Mouse (Mus musculus) G1E (cell line): ENCODE measurements around the gene Alad. TPM values are rescaled to one million over a fixed set of nuclear protein-coding genes. Genes with fewer than 3 reads are reported as not detected.

Experiments
- ATAC-seq: 2 replicates; pipeline ENCODE4 v1.8.0; 2016; ENCODE audit warnings: mild to moderate bottlenecking; ENCODE audit not compliant: insufficient number of reproducible peaks, poor library complexity, low FRiP score, severe bottlenecking; ENCODE audit errors: extremely low read depth
- DNase-seq: peaks from one replicate; pipeline ENCODE4 v3.0.0; 2012; ENCODE audit warnings: low spot score
- H3K27me3 ChIP-seq: 2 replicates; pipeline ENCODE4 v1.6.1; 2012; ENCODE audit warnings: mild to moderate bottlenecking, low read length, inconsistent platforms; ENCODE audit not compliant: insufficient read depth
- H3K36me3 ChIP-seq: replicated peaks from 2 replicates; pipeline ENCODE3; 2012; ENCODE audit warnings: mild to moderate bottlenecking, inconsistent platforms
- H3K4me1 ChIP-seq: 2 replicates; pipeline ENCODE4 v1.6.1; 2012; ENCODE audit warnings: low read depth, low read length, inconsistent platforms, mixed read lengths; ENCODE audit not compliant: insufficient read depth
- H3K4me3 ChIP-seq: 2 replicates; pipeline ENCODE4 v1.5.1; 2012; ENCODE audit warnings: low read depth, mild to moderate bottlenecking, inconsistent platforms, low read length, moderate library complexity, mixed read lengths
- H3K9me3 ChIP-seq: replicated peaks from 2 replicates; pipeline ENCODE4 v1.6.1; 2012; ENCODE audit warnings: inconsistent platforms
- CTCF ChIP-seq: IDR thresholded peaks from 2 replicates; pipeline ENCODE4 v1.5.1; 2012; ENCODE audit warnings: low read depth, low read length, inconsistent platforms, mixed read lengths
- GATA1 ChIP-seq: IDR thresholded peaks from 2 replicates; pipeline ENCODE4 v1.6.1; 2012; ENCODE audit warnings: borderline replicate concordance, low read length, inconsistent platforms, mixed read lengths
- GATA2 ChIP-seq: IDR thresholded peaks from 2 replicates; pipeline ENCODE4 v1.6.1; 2012; ENCODE audit warnings: low read depth, low read length, inconsistent platforms, borderline replicate concordance
- POLR2AphosphoS5 ChIP-seq: IDR thresholded peaks from 2 replicates; pipeline ENCODE4 v1.6.1; 2012; ENCODE audit warnings: low read depth, low read length, inconsistent platforms; ENCODE audit not compliant: insufficient replicate concordance
- TAL1 ChIP-seq: conservative IDR thresholded peaks from 2 replicates; pipeline ENCODE4 v1.6.1; 2012; ENCODE audit warnings: low read depth, low read length, inconsistent platforms, mixed read lengths
- polyA plus RNA-seq: library from polyadenylated mRNA; stranded (reverse); fragments of >175 nt; gene quantifications from 2 replicates; pipeline ENCODE4 v1.2.3, GENCODE M21; 2012
- total RNA-seq, 2 experiments: library from RNA; stranded (forward) in 1 of 2; stranded (reverse) in 1 of 2; fragments of 200-1000 nt in 1 of 2; fragments of >200 nt in 1 of 2; fragmentation: Nextera tagmentation in 1 of 2; gene quantifications; 2 replicates each; pipeline ENCODE4 v1.2.3; 2014 to 2017

Gene Alad
- total and polyA plus RNA-seq, 3 experiments: 49.4 to 196 (median 123) TPM

GRCm38 (mm10) chr4:62502969-62503368, 16.7 kb downstream of the Alad start:
- ATAC-seq: no peak
- no peak for TF ChIP-seq POLR2AphosphoS5
- Histone ChIP-seq H3K9me3 (no peaks in the 10 kb centered on the region), H3K4me3 (no peak overlapping the region), H3K36me3 (peaks cover 36% of the 10 kb centered on the region), H3K27me3 (no peaks in the 10 kb centered on the region), H3K4me1 (peaks cover 52% of the 10 kb centered on the region)
- DNase-seq: no peak

- Histone ChIP-seq H3K9me3 (no peaks in the 10 kb centered on the region), H3K27me3 (no peaks in the 10 kb centered on the region), H3K4me1 (peaks cover 46% of the 10 kb centered on the region), H3K4me3 (peak overlapping the region; percentile 76), H3K36me3 (peaks cover 30% of the 10 kb centered on the region)
- ATAC-seq (peak; percentile 99), DNase-seq (peak; percentile 99)
- TF ChIP-seq GATA2 (no peak), GATA1 (no peak), CTCF (no peak), POLR2AphosphoS5 (no peak), TAL1 (no peak)
Observed at GRCm38 (mm10) chr4:62501964-62502732, 17.6 kb downstream of the Alad start.

GRCm38 (mm10) chr4:62501534-62501933, 18.2 kb downstream of the Alad start:
- Histone ChIP-seq H3K9me3 (no peaks in the 10 kb centered on the region), H3K27me3 (no peaks in the 10 kb centered on the region), H3K36me3 (peaks cover 25% of the 10 kb centered on the region), H3K4me1 (peaks cover 46% of the 10 kb centered on the region), H3K4me3 (peak overlapping the region; percentile 76)
- no peak for TF ChIP-seq TAL1
- TF ChIP-seq POLR2AphosphoS5: no peak
- no peak for TF ChIP-seq CTCF
- TF ChIP-seq GATA1: no peak
- TF ChIP-seq GATA2: no peak
- ATAC-seq (no peak), DNase-seq (no peak)

- Histone ChIP-seq H3K9me3 (no peaks in the 10 kb centered on the region), H3K36me3 (peaks cover 28% of the 10 kb centered on the region), H3K4me3 (no peak overlapping the region), H3K27me3 (peaks cover 5% of the 10 kb centered on the region; the same call in 1 of the 2 replicates), H3K4me1 (peaks cover 47% of the 10 kb centered on the region)
- ATAC-seq: no peak
- TF ChIP-seq GATA2: no peak
- TF ChIP-seq POLR2AphosphoS5: no peak
- no peak for TF ChIP-seq GATA1
- TF ChIP-seq TAL1: no peak
- no peak for TF ChIP-seq CTCF
- no peak for DNase-seq
Observed at GRCm38 (mm10) chr4:62500799-62501198, 18.9 kb downstream of the Alad start.

GRCm38 (mm10) chr4:62496815-62497214, 22.9 kb downstream of the Alad start:
- Histone ChIP-seq H3K9me3 (no peaks in the 10 kb centered on the region), H3K4me3 (no peak overlapping the region), H3K36me3 (peaks cover 28% of the 10 kb centered on the region), H3K4me1 (peaks cover 32% of the 10 kb centered on the region), H3K27me3 (peaks cover 18% of the 10 kb centered on the region; the same call in 1 of the 2 replicates)
- no peak for TF ChIP-seq POLR2AphosphoS5
- no peak for TF ChIP-seq GATA1
- TF ChIP-seq GATA2: no peak
- TF ChIP-seq CTCF: no peak
- no peak for TF ChIP-seq TAL1
- ATAC-seq (no peak), DNase-seq (no peak)

DNA sequence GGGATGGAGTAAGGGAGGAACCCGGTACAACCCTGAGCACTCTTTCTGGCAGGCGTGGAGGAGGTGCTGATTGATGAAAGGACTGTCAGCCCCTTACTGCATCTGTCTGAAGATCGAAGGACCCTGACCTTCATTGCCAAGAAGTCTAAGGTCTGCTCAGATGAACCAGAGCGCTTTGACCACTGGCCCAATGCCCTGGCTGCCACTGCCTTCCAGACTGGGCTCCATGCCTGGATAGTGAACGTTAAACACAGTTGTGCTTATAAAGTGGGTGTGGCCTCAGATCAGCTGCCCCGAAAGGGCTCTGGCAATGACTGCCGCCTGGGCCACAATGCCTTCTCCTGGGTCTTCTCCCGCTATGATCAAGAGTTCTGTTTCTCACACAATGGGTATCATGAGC, 23.8 kb downstream of the Alad start:
- TF ChIP-seq GATA1: no peak
- TF ChIP-seq GATA2: no peak
- TF ChIP-seq TAL1: no peak
- TF ChIP-seq CTCF: no peak
- no peak for TF ChIP-seq POLR2AphosphoS5
- Histone ChIP-seq H3K9me3 (no peaks in the 10 kb centered on the region), H3K27me3 (peaks cover 18% of the 10 kb centered on the region; the same call in 1 of the 2 replicates), H3K4me3 (no peak overlapping the region), H3K4me1 (peaks cover 25% of the 10 kb centered on the region), H3K36me3 (peaks cover 28% of the 10 kb centered on the region)
- DNase-seq (no peak), ATAC-seq (no peak)
